Mouse (Mus musculus): ENCODE measurements at regions not wholly inside any gene's neighbourhood (a gene's known extent, or its start where the extent isn't known, plus 50 kb on each side); places are given as distances from the start of the nearest gene placed in this dataset.

DNA sequence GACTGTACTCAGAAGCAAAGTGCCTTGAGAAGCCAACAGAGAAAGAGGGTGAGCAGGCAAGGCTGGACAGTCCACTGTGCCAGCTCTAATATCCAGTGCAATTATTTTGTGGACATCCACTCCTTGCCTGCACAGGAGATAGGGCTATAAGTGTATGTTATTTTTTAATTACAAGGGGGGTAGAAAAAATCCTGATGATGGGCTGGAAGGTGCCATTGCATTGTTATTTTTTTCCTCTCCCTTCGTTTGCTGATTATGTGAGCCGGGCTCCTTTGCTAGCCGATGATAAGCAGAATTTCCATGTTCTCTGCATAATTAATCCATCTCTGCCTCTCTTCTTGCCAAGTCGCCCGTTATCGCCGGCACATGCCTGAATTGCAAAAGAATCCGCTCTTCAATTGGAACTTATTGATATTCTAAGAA lies 399.3 kb downstream of the 9330182O14Rik start:
- H3K36me3 ChIP-seq: no peaks in the 10 kb centered on the region
- no peak overlapping the region for H3K4me3 ChIP-seq
- ATAC-seq (ENCODE audit: borderline replicate concordance, extremely low read depth, low FRiP score, low TSS enrichment): no peak
- WGBS: 69% methylated on average over 8 of the region's 8 CpGs
- no peak overlapping the region for H3K9ac ChIP-seq
- no peak overlapping the region for H3K27ac ChIP-seq
- no peak overlapping the region for H3K4me2 ChIP-seq
- no peaks in the 10 kb centered on the region for H3K9me3 ChIP-seq
- no peaks in the 10 kb centered on the region for H3K4me1 ChIP-seq
- H3K27me3 ChIP-seq: no peaks in the 10 kb centered on the region

DNA sequence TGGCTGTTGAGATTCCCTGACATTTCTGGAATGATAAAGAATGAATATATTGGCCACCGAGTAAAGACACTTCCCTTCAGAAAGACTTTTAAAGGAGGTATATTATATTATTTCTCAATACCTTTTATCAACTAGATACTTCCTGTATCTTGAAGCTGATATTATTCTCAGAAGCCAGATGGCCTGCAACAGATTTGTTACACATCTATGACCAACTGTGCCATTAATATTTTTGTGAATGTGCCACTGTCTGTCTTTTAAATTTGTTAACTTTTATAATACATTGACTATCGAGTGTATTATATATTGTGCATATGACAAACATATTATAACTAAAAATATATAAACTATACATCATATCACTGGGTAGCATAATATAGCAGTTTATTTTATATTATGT lies 427.5 kb downstream of the 9330182O14Rik start:
- Histone ChIP-seq H3K4me1 (no peaks in the 10 kb centered on the region), H3K36me3 (no peaks in the 10 kb centered on the region), H3K27me3 (no peaks in the 10 kb centered on the region), H3K9ac (no peak overlapping the region), H3K27ac (no peak overlapping the region), H3K4me2 (no peak overlapping the region), H3K4me3 (no peak overlapping the region), H3K9me3 (no peaks in the 10 kb centered on the region)
- no peak for ATAC-seq (ENCODE audit: borderline replicate concordance, extremely low read depth, low FRiP score, low TSS enrichment)
- 76% methylated on average over 2 of the region's 2 CpGs for WGBS

DNA sequence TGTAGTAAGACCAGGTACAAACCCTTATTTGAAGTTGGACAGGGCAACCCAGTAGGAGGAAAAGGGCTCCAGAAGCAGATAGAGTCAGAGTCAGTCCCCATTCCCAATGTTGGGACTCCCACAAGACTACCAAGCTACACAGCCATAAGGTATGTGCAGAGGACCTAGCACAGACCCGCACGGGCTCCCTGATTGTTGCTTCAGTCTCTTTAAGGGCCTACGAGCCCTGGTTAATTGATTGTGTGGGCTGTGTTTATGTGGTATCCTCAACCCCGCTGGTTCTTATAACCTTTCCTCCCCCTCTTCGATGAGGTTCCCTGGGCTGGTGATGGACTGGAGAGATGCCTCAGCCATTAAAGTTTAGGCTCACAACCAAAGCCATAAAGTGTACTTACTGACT lies 431.6 kb downstream of the 9330182O14Rik start:
- WGBS: 58% methylated on average over 5 of the region's 5 CpGs

DNA sequence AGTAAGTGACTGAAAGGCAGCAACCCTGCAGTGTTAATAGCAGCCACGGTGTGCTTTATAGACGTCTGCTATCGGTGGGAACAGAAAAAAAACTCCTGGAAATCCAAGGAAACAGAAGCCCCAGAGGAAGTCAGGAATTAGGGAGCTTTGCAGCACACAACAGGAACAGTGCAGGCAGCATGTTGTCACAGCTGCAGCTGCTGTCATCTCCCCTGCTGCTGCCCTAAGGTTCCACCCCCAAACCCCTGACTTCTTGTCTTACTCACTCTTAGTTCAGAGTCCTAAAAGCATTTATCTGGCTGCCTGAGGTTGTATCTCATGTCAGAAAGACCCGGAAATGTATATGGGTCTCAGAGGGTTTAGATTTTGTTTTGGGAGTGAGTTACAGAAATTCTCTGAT lies 432.3 kb downstream of the 9330182O14Rik start:
- Histone ChIP-seq H3K36me3 (no peaks in the 10 kb centered on the region), H3K4me2 (no peak overlapping the region), H3K9me3 (no peaks in the 10 kb centered on the region), H3K27ac (no peak overlapping the region), H3K27me3 (no peaks in the 10 kb centered on the region), H3K4me3 (no peak overlapping the region), H3K9ac (no peak overlapping the region), H3K4me1 (no peaks in the 10 kb centered on the region)
- 11% methylated on average over 4 of the region's 4 CpGs for WGBS
- ATAC-seq (ENCODE audit: borderline replicate concordance, extremely low read depth, low FRiP score, low TSS enrichment): no peak

More for the DNA sequence above, 431.6 kb downstream of the 9330182O14Rik start:
- no peak overlapping the region for H3K9ac ChIP-seq
- no peak overlapping the region for H3K4me2 ChIP-seq
- no peak for ATAC-seq (ENCODE audit: borderline replicate concordance, extremely low read depth, low FRiP score, low TSS enrichment)
- H3K27ac ChIP-seq: no peak overlapping the region
- no peaks in the 10 kb centered on the region for H3K27me3 ChIP-seq
- no peak overlapping the region for H3K4me3 ChIP-seq
- no peaks in the 10 kb centered on the region for H3K4me1 ChIP-seq
- H3K36me3 ChIP-seq: no peaks in the 10 kb centered on the region
- no peaks in the 10 kb centered on the region for H3K9me3 ChIP-seq

DNA sequence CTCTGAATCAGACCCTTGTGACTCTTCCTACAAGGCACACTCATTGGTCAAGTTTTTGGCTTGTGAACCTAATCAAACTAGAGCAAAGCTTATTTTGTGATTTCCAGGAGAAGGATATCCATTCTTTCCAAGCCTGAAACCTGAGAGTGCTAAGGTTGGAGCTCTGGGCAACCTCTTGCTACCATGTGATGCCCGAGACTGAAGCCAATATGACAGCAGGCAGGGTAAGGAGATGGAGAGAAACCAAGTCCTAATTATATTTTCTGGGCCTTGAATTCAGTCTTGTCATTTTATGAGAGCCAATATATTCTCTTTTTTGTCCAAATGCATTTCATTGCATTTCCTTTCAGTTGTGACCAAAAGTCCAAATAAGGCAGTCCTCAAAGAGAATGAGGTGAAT lies 434.5 kb downstream of the 9330182O14Rik start:
- no peaks in the 10 kb centered on the region for H3K4me1 ChIP-seq
- no peak overlapping the region for H3K4me2 ChIP-seq
- no peak overlapping the region for H3K9ac ChIP-seq
- H3K27ac ChIP-seq: no peak overlapping the region
- H3K27me3 ChIP-seq: no peaks in the 10 kb centered on the region
- 77% methylated on average over 1 of the region's 1 CpGs for WGBS
- no peak overlapping the region for H3K4me3 ChIP-seq
- H3K9me3 ChIP-seq: no peaks in the 10 kb centered on the region
- no peak for ATAC-seq (ENCODE audit: borderline replicate concordance, extremely low read depth, low FRiP score, low TSS enrichment)
- no peaks in the 10 kb centered on the region for H3K36me3 ChIP-seq

Measured in lung, embryonic 15.5 days (tissue).